16 mouse cellular contexts compared by ENCODE assay signal in genomic region chr2:92247711-92248110, GRCm38 (mm10).
A peak's percentile ranks its signal among the peaks of the same experiment; 100 is the strongest.
DNase-seq lines count a peak whose midpoint lies in the region; ATAC-seq lines count a peak whose summit lies in the region.
"Had no signal": no experiment of that assay in that cellular context is flagged by ENCODE, and none has a peak within 500 bp of the region (broad histone marks: within the 10 kb centered on the region; RNA-seq: fewer than 3 reads in every experiment).

No protein-coding gene starts in this region.

- no peak for DNase-seq in frontal cortex, adult 2 months (ENCODE audit: extremely low spot score in 1 of 2, low spot score in 1 of 2)
- peak; percentile 38 for DNase-seq in right cerebral cortex, adult 18-20 months
- DNase-seq in right cerebral cortex, postnatal 25 days, result no peak
- no peak for DNase-seq in kidney, adult 11 months
- DNase-seq: adrenal gland, adult 2 months; adrenal gland, postnatal 10 days; adrenal gland, postnatal 25 days; cerebellum, adult 11-12 months; cerebellum, adult 2 months; cerebellum, adult 9-10 months; cerebellum, postnatal 10 days; cerebellum, postnatal 25 days; forebrain, postnatal 0 days had no signal

- peak; percentile 55; the same call in 1 of the 2 replicates for ATAC-seq in frontal cortex, adult (ENCODE audit: low TSS enrichment)
- ATAC-seq: forebrain, embryonic 13.5 days; forebrain, embryonic 15.5 days; forebrain, postnatal 0 days had no signal
